Mouse (Mus musculus): ENCODE measurements around the gene Fmo9.

Gene Fmo9

GRCm38 (mm10) chr1:166681745-166682144 is at the start of gene Fmo9:
TSS of gene Fmo9 (minus strand) at chr1:166681845.
- no peak for DNase-seq

GRCm38 (mm10) chr1:166730886-166731285 is 49.2 kb upstream of the Fmo9 start:
- DNase-seq, result no peak

GRCm38 (mm10) chr1:166730215-166730614 is 48.6 kb upstream of the Fmo9 start:
- no peak for DNase-seq

DNA sequence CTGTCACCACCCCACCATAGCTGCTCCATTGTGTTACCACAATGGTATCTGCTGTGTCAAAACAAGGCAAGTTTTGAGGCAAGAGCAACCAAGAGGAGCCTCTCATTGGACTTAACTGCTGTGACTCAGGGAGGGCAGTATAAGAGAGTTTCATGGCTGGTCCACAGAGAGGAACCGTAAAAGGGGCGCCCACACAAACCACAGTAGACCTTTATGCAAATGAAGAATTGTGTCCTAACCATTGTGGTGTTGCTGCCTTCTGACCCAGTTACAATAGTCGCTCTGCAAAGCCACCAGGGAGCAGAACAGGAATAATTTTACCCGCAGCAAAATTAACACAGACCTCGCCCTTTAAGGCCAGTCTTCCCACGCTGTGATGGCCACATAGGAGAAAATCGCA is 29.2 kb upstream of the Fmo9 start:
- no peak for DNase-seq

DNA sequence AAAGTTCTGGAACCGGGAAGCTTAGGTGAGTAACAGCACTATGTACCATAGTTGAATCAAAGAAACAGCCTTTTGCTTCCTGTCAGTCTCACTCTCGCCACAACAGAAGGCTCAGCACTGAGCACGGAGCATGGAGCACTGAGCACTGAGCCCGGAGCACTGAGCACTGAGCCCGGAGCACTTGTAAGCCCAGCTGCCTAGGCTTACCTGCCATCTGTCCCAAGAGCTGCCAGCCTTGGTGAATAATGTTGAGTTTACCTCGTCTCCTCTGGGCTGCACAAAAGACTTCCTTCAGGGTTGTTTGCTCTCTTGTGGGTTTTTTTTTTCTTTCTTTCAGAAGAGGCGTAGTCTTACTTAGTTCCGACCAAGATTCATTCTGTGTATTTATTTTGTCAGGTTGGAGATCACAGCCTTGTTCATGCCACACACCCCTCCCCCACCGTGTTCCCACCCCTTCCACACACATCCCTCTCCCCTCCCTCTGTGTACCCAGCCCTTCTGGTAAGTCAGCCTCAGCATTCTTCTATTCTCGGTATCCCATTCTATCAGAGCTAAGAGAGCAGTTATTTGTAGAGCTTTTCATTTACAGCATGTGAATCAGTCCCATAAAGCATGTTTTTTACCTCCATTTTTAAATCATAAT is 20.7 kb upstream of the Fmo9 start:
- DNase-seq, result no peak

- no peak for DNase-seq
Observed at GRCm38 (mm10) chr1:166669264-166669663, 12.4 kb downstream of the Fmo9 start.

DNA sequence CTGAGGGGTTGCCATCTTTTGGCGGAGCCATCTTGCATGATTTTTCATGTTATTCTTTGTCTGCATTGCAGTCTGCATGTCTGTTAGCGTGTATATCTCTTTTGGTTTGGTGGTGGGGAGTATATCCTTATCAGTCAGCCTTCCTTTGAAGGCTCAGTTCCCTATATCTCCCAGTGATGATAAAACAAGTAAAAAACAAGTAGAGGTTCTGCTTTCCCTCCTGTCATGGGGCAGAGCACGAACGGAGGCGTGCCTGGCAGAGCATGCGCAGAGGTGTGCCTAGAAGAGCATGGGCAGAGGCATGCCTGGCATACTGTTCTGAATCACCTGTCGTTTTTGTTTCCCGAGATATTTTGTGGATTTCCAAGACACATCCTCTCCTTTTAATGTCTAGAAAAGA is 20.8 kb downstream of the Fmo9 start:
- DNase-seq, result no peak

- DNase-seq, result no peak
Observed at GRCm38 (mm10) chr1:166647593-166647992, 34.1 kb downstream of the Fmo9 start, which contains the start of gene Gm4847. TSS of gene Gm4847 (minus strand) at chr1:166647693.

Measured in cerebellum, adult 18-20 months (tissue).